Mouse (Mus musculus) brain, embryonic 14.5 days (tissue): ENCODE measurements around the gene Eif5a.

Experiments
- CTCF ChIP-seq: fragments of 200-500 bp; IDR thresholded peaks from 2 replicates; pipeline ENCODE4 v1.5.1; 2012; ENCODE audit warnings: inconsistent platforms, mild to moderate bottlenecking, moderate library complexity, borderline replicate concordance; ENCODE audit not compliant: insufficient read depth, insufficient read length; ENCODE audit errors: extremely low read depth
- POLR2A ChIP-seq: fragments of 200-500 bp; IDR thresholded peaks from 2 replicates; pipeline ENCODE4 v1.6.1; 2012; ENCODE audit warnings: mild to moderate bottlenecking, inconsistent platforms, borderline replicate concordance; ENCODE audit not compliant: poor library complexity, insufficient read depth, insufficient read length, severe bottlenecking; ENCODE audit errors: extremely low read depth

DNA sequence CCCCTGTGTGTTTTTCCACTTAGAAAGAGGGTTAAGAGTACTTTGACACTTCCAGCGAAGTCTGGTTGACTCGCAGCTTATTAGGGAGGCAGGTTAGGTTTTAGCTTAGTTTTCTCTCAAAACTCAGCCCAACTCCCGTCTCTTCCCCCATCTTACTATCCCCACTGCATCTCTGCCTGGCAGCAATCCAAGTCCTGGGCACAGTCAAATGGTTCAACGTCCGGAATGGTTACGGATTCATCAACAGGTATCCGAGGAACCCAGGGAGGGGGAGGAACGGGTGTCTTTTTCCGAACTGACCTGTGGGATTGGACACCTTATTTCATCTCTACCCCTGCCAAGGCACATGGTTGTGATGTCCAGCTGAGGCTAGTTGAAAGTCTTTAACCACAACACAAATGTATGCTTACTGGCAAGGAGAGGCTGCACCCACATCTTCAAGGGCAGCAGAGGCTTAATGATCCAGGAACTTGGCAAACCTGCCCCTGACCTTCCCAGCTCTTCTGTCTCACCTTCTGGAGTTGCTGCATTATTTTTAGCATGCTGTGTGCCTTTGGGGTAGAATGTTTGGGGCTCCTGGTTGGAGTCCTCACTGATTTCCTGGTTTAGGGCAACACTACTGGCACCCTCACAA, 15.1 kb upstream of the Eif5a start:
- TF ChIP-seq CTCF, result no peak
- no peak for TF ChIP-seq POLR2A
